Mouse (Mus musculus) MEL (cell line): ENCODE measurements at regions not wholly inside any gene's neighbourhood (a gene's known extent, or its start where the extent isn't known, plus 50 kb on each side); places are given as distances from the start of the nearest gene placed in this dataset.

Source experiments
- DNase-seq: peaks from one replicate; pipeline ENCODE4 v3.0.0; 2011; ENCODE audit warnings: low read depth, low spot score
- H3K27ac ChIP-seq: 2 replicates; pipeline ENCODE4 v1.5.1; 2012; ENCODE audit warnings: low read depth, mild to moderate bottlenecking, control low read depth, low read length, moderate library complexity; ENCODE audit not compliant: control insufficient read depth
- H3K27me3 ChIP-seq, 2 experiments: fragments of 150-350 bp in 1 of 2; sonication (generic) in 1 of 2; 2 replicates each; pipeline ENCODE4 v1.6.1; 2012; ENCODE audit warnings: low read length in 2 of 2, mild to moderate bottlenecking in 2 of 2, improper control_type of control experiment in 1 of 2, moderate library complexity in 1 of 2; ENCODE audit not compliant: insufficient read depth in 2 of 2, control insufficient read depth in 1 of 2
- H3K36me3 ChIP-seq, 2 experiments: 2 replicates each; pipeline ENCODE4 v1.6.1; 2012 to 2014; ENCODE audit warnings: low read length in 2 of 2, improper control_type of control experiment in 1 of 2, inconsistent platforms in 1 of 2, mild to moderate bottlenecking in 1 of 2; ENCODE audit not compliant: insufficient read depth in 2 of 2, control insufficient read depth in 1 of 2
- H3K4me1 ChIP-seq, 2 experiments: fragments of 150-350 bp in 1 of 2; sonication (generic) in 1 of 2; 2 replicates each; pipeline ENCODE4 v1.6.1; 2012; ENCODE audit warnings: low read length in 2 of 2, improper control_type of control experiment in 1 of 2, mild to moderate bottlenecking in 1 of 2; ENCODE audit not compliant: insufficient read depth in 2 of 2, control insufficient read depth in 1 of 2
- H3K4me3 ChIP-seq, 2 experiments: fragments of 150-350 bp in 1 of 2; sonication (generic) in 1 of 2; 2 replicates each; pipeline ENCODE4 v1.5.1; 2012; ENCODE audit warnings: low read depth in 2 of 2, low read length in 2 of 2, mild to moderate bottlenecking in 2 of 2, moderate library complexity in 2 of 2, control low read depth in 1 of 2, improper control_type of control experiment in 1 of 2; ENCODE audit not compliant: control insufficient read depth in 1 of 2, insufficient read depth in 1 of 2
- H3K79me2 ChIP-seq: 2 replicates; pipeline ENCODE4 v1.6.1; 2012; ENCODE audit warnings: mild to moderate bottlenecking, low read length, moderate library complexity; ENCODE audit not compliant: control insufficient read depth, poor library complexity, insufficient read depth
- H3K9ac ChIP-seq: 2 replicates; pipeline ENCODE4 v1.6.1; 2012; ENCODE audit warnings: low read depth, mild to moderate bottlenecking, control low read depth, low read length, moderate library complexity; ENCODE audit not compliant: control insufficient read depth, poor library complexity, severe bottlenecking
- H3K9me3 ChIP-seq: fragments of 150-350 bp; sonication (generic); replicated peaks from 2 replicates; pipeline ENCODE4 v1.6.1; 2012; ENCODE audit warnings: mild to moderate bottlenecking, low read length, improper control_type of control experiment, moderate library complexity; ENCODE audit not compliant: insufficient read depth
- BHLHE40 ChIP-seq: IDR thresholded peaks from 2 replicates; pipeline ENCODE4 v1.6.1; 2012; ENCODE audit warnings: low read depth, mild to moderate bottlenecking, inconsistent platforms, low read length, improper control_type of control experiment, borderline replicate concordance
- CHD1 ChIP-seq: IDR thresholded peaks from 2 replicates; pipeline ENCODE4 v1.6.1; 2012; ENCODE audit warnings: low read depth, mild to moderate bottlenecking, inconsistent platforms, low read length, improper control_type of control experiment
- E2F4 ChIP-seq: IDR thresholded peaks from 2 replicates; pipeline ENCODE4 v1.6.1; 2011; ENCODE audit warnings: low read depth, low read length, improper control_type of control experiment, borderline replicate concordance
- ETS1 ChIP-seq: IDR thresholded peaks from 2 replicates; pipeline ENCODE4 v1.6.1; 2012; ENCODE audit warnings: low read depth, mild to moderate bottlenecking, inconsistent platforms, low read length, improper control_type of control experiment, moderate library complexity
- MAFK ChIP-seq: IDR thresholded peaks from 2 replicates; pipeline ENCODE4 v1.6.1; 2011; ENCODE audit warnings: low read depth, mild to moderate bottlenecking, low read length, improper control_type of control experiment, borderline replicate concordance
- MAZ ChIP-seq: IDR thresholded peaks from 2 replicates; pipeline ENCODE4 v1.6.1; 2012; ENCODE audit warnings: low read depth, mild to moderate bottlenecking, inconsistent platforms, low read length, improper control_type of control experiment
- MEF2A ChIP-seq: IDR thresholded peaks from 2 replicates; pipeline ENCODE4 v1.6.1; 2014; ENCODE audit warnings: low read depth, mild to moderate bottlenecking, inconsistent platforms, low read length, improper control_type of control experiment; ENCODE audit not compliant: poor library complexity, insufficient replicate concordance, severe bottlenecking; ENCODE audit errors: extremely low read depth
- MYB ChIP-seq: IDR thresholded peaks from 2 replicates; pipeline ENCODE4 v1.6.1; 2011; ENCODE audit warnings: mild to moderate bottlenecking, low read depth, low read length, improper control_type of control experiment
- SIN3A ChIP-seq: IDR thresholded peaks from 2 replicates; pipeline ENCODE4 v1.6.1; 2012; ENCODE audit warnings: low read length, improper control_type of control experiment, inconsistent platforms
- TAL1 ChIP-seq: IDR thresholded peaks from 2 replicates; pipeline ENCODE4 v1.6.1; 2012; ENCODE audit warnings: mild to moderate bottlenecking, inconsistent platforms, low read length, moderate library complexity, mixed read lengths
- TCF12 ChIP-seq: IDR thresholded peaks from 2 replicates; pipeline ENCODE4 v1.6.1; 2014; ENCODE audit warnings: low read depth, mild to moderate bottlenecking, inconsistent platforms, low read length, improper control_type of control experiment, moderate library complexity
- UBTF ChIP-seq: IDR thresholded peaks from 2 replicates; pipeline ENCODE4 v1.6.1; 2012; ENCODE audit warnings: low read depth, mild to moderate bottlenecking, inconsistent platforms, low read length, improper control_type of control experiment, moderate library complexity, borderline replicate concordance; ENCODE audit not compliant: insufficient read depth
- USF2 ChIP-seq, 2 experiments: IDR thresholded peaks; 2 replicates each; pipeline ENCODE4 v1.6.1; 2011 to 2012; ENCODE audit warnings: improper control_type of control experiment in 2 of 2, low read length in 2 of 2, borderline replicate concordance in 1 of 2, inconsistent platforms in 1 of 2, low read depth in 1 of 2, mild to moderate bottlenecking in 1 of 2; ENCODE audit not compliant: insufficient read depth in 1 of 2
- ZNF384 ChIP-seq: IDR thresholded peaks from 2 replicates; pipeline ENCODE4 v1.6.1; 2012; ENCODE audit warnings: low read depth, mild to moderate bottlenecking, inconsistent platforms, low read length, improper control_type of control experiment

- H3K4me1 ChIP-seq = peaks cover 14 to 32% of the 10 kb centered on the region in 2 experiments
- no peak overlapping the region for H3K27ac ChIP-seq
- H3K4me3 ChIP-seq = no peak overlapping the region
- H3K79me2 ChIP-seq = no peaks in the 10 kb centered on the region
- H3K27me3 ChIP-seq = no peaks in the 10 kb centered on the region
- peaks cover 13 to 27% of the 10 kb centered on the region in 2 experiments for H3K36me3 ChIP-seq
- TF ChIP-seq MAFK (no peak), MEF2A (no peak), TAL1 (no peak), USF2 (IDR thresholded peaks at IDR 0.05; ENCODE audit: borderline replicate concordance in 1 of 2, insufficient read depth in 1 of 2, low read depth in 1 of 2, low read length in 2 of 2) (no peak), MAZ (no peak), ETS1 (no peak)
- H3K9me3 ChIP-seq = no peaks in the 10 kb centered on the region
- no peak overlapping the region for H3K9ac ChIP-seq
- no peak for DNase-seq
Observed at GRCm38 (mm10) chr6:31076478-31076834, 117.6 kb upstream of the Klf14 start.

- peaks cover 17 to 32% of the 10 kb centered on the region in 2 experiments for H3K36me3 ChIP-seq
- no peak for DNase-seq
- TF ChIP-seq MAFK (no peak), TCF12 (no peak), UBTF (no peak), MYB (no peak), ZNF384 (no peak), E2F4 (no peak), MEF2A (no peak), TAL1 (no peak)
- TF ChIP-seq, all 39 proteins: peak for 0
- no peaks in the 10 kb centered on the region for H3K27me3 ChIP-seq
- no peaks in the 10 kb centered on the region for H3K9me3 ChIP-seq
- H3K79me2 ChIP-seq = no peaks in the 10 kb centered on the region
- no peak overlapping the region for H3K9ac ChIP-seq
- no peak overlapping the region for H3K27ac ChIP-seq
- H3K4me3 ChIP-seq = no peak overlapping the region
- peaks cover 14 to 36% of the 10 kb centered on the region in 2 experiments for H3K4me1 ChIP-seq
Observed at GRCm38 (mm10) chr6:31077216-31077615, 118.3 kb upstream of the Klf14 start.

DNA sequence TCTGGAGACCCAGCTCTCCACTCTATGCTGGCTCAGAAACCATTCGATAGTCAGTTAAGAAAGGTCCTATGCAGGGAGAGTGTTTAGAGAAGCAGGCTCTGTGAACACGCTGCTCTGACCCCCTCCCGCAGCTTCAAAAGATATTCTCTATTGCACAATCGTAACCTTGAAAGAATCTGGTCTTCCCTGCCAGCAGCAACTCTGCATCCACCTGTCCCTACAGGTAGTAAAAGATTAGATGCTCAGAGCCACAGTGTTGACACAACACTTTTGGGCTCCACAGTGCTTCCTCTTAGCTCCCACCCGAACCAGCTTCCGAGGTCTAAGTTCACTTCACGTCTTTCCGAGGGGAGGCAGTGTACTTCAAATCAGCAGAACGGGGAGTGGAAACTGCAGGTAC is 118.9 kb upstream of the Klf14 start:
- Histone ChIP-seq H3K79me2 (no peaks in the 10 kb centered on the region), H3K4me3 (no peak overlapping the region), H3K36me3 (peaks cover 14 to 35% of the 10 kb centered on the region in 2 experiments), H3K9me3 (no peaks in the 10 kb centered on the region), H3K27me3 (no peaks in the 10 kb centered on the region), H3K4me1 (peaks cover 14 to 38% of the 10 kb centered on the region in 2 experiments), H3K27ac (no peak overlapping the region), H3K9ac (no peak overlapping the region)
- DNase-seq = no peak
- TF ChIP-seq UBTF (no peak), CHD1 (no peak), SIN3A (no peak), BHLHE40 (no peak)
